Mouse (Mus musculus) lung, postnatal 0 days (tissue): ENCODE measurements around the gene Epb41l2.

Source experiments
- CTCF ChIP-seq: IDR thresholded peaks from 2 replicates; pipeline ENCODE4 v1.5.1; 2016; ENCODE audit warnings: antibody characterized with exemption, mild to moderate bottlenecking
- EP300 ChIP-seq: IDR thresholded peaks from 2 replicates; pipeline ENCODE4 v1.6.1; 2016; ENCODE audit warnings: antibody characterized with exemption, mild to moderate bottlenecking, control low read depth

DNA sequence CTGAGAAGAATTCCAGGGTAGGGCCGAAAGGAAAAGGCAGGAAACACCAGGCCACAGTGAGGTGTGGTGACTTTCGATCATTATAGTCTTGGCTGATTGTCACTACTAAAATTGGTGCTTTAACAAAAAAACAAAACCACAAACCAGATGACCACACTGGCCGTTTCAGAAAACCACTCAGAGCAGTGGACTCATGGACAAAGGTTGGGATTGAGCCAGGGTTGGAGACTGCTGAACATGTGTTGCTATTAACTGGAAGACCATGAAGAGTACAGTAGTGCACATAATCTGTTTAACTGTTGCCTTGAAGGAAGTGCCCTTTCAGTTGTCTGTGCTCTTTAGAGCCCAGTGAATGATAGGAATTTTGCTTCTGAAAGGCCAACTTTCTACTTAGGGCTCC is 167.5 kb downstream of the Epb41l2 start:
- TF ChIP-seq CTCF: no peak
- no peak for TF ChIP-seq EP300
